Mouse (Mus musculus): ENCODE data around the gene Alox5ap.

GRCm38 (mm10) chr5:149279273-149279844, 14.8 kb downstream of the Alox5ap start:
- no peak for TF ChIP-seq CTCF (IDR thresholded peaks at IDR 0.05; ENCODE audit: borderline replicate concordance, control insufficient read depth, extremely low read depth, insufficient read depth, low read length, poor library complexity)
- TF ChIP-seq POLR2A (IDR thresholded peaks at IDR 0.05; ENCODE audit: control insufficient read depth, extremely low read depth, insufficient read depth, low read length, poor library complexity) = no peak

All from thymus, adult 2 months (tissue).